Mouse (Mus musculus) erythroblast, embryonic 14.5 days (primary cell): ENCODE measurements around the gene Mab21l2. TPM values are rescaled to one million over a fixed set of nuclear protein-coding genes. Genes with fewer than 3 reads are reported as not detected.
A peak's percentile ranks its signal among the peaks of the same experiment; 100 is the strongest.

Experiments used
- H3K27me3 ChIP-seq: 2 replicates; pipeline ENCODE4 v1.6.1; 2012; ENCODE audit warnings: inconsistent platforms; ENCODE audit not compliant: control insufficient read depth
- H3K36me3 ChIP-seq: 2 replicates; pipeline ENCODE4 v1.6.1; 2012; ENCODE audit warnings: mild to moderate bottlenecking, inconsistent platforms; ENCODE audit not compliant: control insufficient read depth
- H3K4me1 ChIP-seq: 2 replicates; pipeline ENCODE4 v1.6.1; 2012; ENCODE audit warnings: inconsistent platforms; ENCODE audit not compliant: control insufficient read depth
- H3K4me3 ChIP-seq: replicated peaks from 2 replicates; pipeline ENCODE3; 2012; ENCODE audit warnings: moderate library complexity, mild to moderate bottlenecking, inconsistent platforms
- H3K9me3 ChIP-seq: 2 replicates; pipeline ENCODE4 v1.6.1; 2012; ENCODE audit warnings: low read length, inconsistent platforms, mixed read lengths; ENCODE audit not compliant: control insufficient read depth
- GATA1 ChIP-seq: IDR thresholded peaks from 2 replicates; pipeline ENCODE4 v1.6.1; 2012; ENCODE audit warnings: low read length, inconsistent platforms, mixed read lengths
- TAL1 ChIP-seq: IDR thresholded peaks from 3 replicates; pipeline ENCODE4 v1.6.1; 2012; ENCODE audit warnings: low read length, inconsistent platforms, mixed read lengths
- polyA plus RNA-seq: library from polyadenylated mRNA; stranded (reverse); fragments of >175 nt; gene quantifications from 2 replicates; pipeline ENCODE4 v1.2.3, GENCODE M21; 2012

Mab21l2 gene
- polyA plus RNA-seq, 1 experiment = not detected

DNA sequence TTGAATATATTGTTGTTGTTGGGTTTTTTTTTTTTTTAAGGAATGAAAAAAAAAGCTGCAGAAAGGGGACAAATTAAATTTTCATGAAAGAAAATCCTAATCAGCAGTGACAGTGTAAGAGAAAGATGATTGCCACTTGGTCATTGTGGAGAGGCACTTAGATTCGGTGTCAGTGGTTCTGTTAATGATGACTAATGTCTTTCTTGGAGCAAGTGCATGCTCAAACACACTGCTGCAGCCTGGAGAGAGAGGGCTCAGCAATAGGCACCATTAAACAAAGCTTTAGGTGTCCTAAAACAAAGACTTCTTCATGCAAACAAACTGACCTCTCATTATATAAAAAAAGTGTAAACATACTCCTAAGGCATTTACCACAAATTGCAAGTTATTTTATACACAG lies 10.5 kb upstream of the Mab21l2 start:
- Histone ChIP-seq H3K27me3 (no peaks in the 10 kb centered on the region), H3K4me1 (peaks cover 28% of the 10 kb centered on the region), H3K36me3 (no peaks in the 10 kb centered on the region), H3K9me3 (no peaks in the 10 kb centered on the region), H3K4me3 (no peak overlapping the region)
- TF ChIP-seq GATA1 = no peak
- no peak for TF ChIP-seq TAL1

DNA sequence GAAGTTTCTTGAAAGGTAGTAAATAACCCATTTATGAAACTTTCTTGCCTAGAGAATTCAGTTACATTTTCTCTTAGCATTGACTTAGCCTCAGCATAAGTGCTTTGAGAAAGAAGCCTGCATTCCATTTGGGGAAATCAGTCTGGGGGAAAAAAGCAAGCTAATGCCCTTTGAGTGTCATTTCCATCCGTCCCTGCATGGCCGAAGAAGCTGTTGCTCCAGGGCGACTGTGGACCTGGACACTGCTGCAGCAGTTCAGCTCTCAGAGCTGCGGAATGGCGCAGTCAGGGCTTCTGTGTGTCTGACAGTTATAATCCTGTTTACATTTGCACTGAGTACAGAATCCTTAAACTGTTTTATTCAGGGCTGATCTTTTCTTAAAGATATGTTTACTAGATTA lies 3.7 kb upstream of the Mab21l2 start:
- H3K36me3 ChIP-seq = peaks cover 1% of the 10 kb centered on the region; the same call in 1 of the 2 replicates
- H3K9me3 ChIP-seq = peaks cover 7% of the 10 kb centered on the region; the same call in 1 of the 2 replicates
- TF ChIP-seq GATA1 (no peak), TAL1 (no peak)
- H3K27me3 ChIP-seq = peaks cover 57% of the 10 kb centered on the region
- no peak overlapping the region for H3K4me3 ChIP-seq
- peaks cover 5% of the 10 kb centered on the region for H3K4me1 ChIP-seq

DNA sequence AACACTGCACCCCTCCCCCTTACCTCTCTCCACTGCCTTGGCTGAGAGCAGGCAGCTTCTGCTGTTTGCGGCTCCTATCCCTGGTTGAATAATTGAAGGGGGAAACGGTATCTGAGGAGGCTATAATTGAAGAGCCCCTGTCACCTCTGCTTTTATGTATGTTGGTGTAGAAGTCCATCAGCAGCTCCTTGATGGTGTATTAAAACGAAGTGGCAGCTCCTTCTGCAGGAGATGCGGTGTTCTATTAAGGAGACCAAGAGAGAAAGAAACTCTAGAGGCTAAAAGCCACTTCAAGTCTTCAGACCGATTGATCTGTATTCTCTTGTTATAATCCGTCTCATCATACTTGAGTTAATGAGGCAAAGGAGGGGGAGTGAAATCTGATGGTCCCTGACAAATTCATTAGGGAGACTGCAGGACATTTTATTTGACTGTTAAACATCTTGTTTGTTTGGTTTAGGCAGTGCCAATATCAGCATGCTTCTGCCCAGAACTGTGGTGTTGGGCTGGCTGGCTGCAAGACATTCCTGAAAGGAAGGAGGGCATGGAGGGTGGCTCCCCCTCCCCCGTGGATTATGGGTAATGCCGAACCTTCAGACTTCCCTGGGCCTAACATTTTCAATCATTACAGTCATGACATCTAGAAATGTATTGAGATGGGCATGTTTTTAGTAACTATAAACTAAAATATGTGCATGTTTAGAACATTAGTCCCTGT lies 2.7 kb upstream of the Mab21l2 start:
- H3K4me3 ChIP-seq = no peak overlapping the region
- peaks cover 4% of the 10 kb centered on the region; the same call in 1 of the 2 replicates for H3K36me3 ChIP-seq
- TF ChIP-seq TAL1 (no peak), GATA1 (no peak)
- peaks cover 14% of the 10 kb centered on the region; the same call in 1 of the 2 replicates for H3K9me3 ChIP-seq
- H3K4me1 ChIP-seq = peaks cover 13% of the 10 kb centered on the region
- peaks cover 67% of the 10 kb centered on the region for H3K27me3 ChIP-seq

DNA sequence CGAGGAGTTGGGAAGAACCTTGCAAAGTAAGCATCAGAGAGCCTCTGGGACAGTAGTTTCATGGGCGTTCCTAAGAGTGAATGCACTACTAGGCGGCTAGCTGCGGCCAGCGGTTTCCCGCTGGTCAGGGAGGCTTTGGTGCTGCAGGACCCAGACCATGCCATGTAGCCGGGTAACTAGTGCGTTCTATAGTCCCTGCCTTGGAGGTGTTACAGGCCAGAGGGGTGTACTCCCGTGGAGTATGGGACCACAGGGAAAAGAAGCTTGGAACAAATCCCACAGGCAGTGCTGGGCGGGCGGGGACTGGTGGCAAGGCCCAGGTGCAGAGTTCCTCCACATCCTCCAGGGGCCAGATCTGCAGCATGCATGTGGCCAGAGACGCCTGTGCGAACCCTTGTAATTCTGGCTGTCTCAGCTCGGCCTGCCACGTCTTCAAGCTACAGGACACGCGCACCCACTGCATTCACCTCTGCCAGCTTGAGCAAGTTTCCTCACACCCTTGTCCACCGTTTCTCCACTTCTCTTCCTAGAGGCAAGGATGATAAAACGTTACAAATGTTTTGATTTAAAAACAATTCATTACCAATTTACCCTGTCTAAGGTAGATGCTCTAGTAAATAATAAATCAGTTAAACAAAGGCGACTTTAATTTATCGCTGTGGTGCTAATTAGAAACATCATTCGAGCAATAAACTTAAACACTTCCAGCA lies 2.0 kb upstream of the Mab21l2 start:
- Histone ChIP-seq H3K9me3 (peaks cover 14% of the 10 kb centered on the region; the same call in 1 of the 2 replicates), H3K36me3 (peaks cover 4% of the 10 kb centered on the region; the same call in 1 of the 2 replicates), H3K4me1 (peaks cover 13% of the 10 kb centered on the region), H3K4me3 (no peak overlapping the region), H3K27me3 (peaks cover 74% of the 10 kb centered on the region)
- no peak for TF ChIP-seq GATA1

DNA sequence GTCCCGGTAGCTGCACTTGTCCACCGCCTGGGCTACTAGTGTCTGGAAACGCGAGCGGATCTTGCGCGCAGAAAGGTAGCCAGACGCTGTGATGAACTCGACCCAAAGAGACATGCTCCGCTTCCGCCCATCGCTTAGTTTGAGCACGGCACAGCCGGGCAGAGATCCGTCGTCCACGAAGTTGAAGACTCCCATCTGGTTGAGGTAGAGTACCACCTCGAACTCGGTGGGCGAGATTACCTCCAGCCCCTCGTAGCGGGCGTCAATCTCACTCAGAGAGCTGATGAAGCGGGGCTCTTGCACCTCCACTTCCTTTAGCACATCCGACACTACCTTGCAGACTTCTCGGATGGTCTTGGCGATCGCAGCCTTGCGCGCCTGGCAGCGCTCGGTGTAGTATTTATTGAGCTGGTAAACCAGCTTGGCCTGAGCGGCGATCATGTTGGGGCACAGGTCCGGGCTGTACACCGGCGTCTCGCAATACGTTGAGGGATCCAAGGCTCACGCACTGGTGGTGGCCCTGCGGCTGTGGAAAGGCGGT lies 1.1 kb downstream of the Mab21l2 start:
- peak overlapping the region; percentile 48 for H3K4me3 ChIP-seq
- H3K4me1 ChIP-seq = peaks cover 13% of the 10 kb centered on the region
- peaks cover 4% of the 10 kb centered on the region; the same call in 1 of the 2 replicates for H3K36me3 ChIP-seq
- H3K27me3 ChIP-seq = peaks cover 80% of the 10 kb centered on the region
- peaks cover 14% of the 10 kb centered on the region; the same call in 1 of the 2 replicates for H3K9me3 ChIP-seq
- TF ChIP-seq GATA1 (no peak), TAL1 (no peak)

DNA sequence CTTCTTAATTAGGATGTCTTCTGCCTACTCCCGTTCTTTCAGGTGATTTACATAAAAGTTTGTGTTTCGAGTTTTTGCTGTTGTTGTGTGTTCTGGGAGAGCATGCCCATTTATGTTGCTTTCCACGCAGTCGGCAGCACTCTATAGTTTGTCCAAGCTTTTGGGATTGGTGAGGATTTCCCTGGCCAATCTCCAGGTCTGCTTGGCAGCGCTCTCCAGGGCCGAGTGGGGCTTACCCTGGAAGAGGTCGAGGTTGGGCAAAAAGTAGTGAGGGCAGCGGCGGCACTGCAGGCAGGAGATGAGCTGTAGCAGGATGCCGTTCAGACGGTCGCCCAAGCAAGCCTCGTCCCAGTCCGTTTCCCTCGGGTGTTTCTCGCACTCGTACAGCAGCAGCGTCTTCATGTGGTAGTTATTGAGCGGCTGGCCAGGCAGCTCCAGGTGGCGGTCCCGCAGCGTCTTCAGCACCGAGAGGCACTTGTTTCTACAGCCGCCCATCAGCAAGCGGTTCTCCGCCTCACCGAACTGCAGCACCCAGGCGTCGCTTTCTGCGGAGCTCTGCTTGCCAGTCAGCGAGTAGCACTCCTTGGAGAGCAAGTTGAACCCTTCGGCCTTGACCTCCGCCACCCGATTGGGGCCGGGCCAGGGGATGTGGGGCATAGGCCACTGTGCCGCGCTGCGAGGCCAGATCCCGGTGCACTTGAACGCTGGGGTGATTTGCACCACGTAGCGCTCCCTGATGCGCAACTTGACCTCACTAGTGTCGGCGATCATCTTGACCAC lies 1.8 kb downstream of the Mab21l2 start:
- TF ChIP-seq GATA1 = no peak
- no peak for TF ChIP-seq TAL1
- H3K9me3 ChIP-seq = peaks cover 14% of the 10 kb centered on the region; the same call in 1 of the 2 replicates
- H3K27me3 ChIP-seq = peaks cover 74% of the 10 kb centered on the region
- peaks cover 4% of the 10 kb centered on the region; the same call in 1 of the 2 replicates for H3K36me3 ChIP-seq
- H3K4me1 ChIP-seq = peaks cover 13% of the 10 kb centered on the region
- H3K4me3 ChIP-seq = peak overlapping the region; percentile 48

DNA sequence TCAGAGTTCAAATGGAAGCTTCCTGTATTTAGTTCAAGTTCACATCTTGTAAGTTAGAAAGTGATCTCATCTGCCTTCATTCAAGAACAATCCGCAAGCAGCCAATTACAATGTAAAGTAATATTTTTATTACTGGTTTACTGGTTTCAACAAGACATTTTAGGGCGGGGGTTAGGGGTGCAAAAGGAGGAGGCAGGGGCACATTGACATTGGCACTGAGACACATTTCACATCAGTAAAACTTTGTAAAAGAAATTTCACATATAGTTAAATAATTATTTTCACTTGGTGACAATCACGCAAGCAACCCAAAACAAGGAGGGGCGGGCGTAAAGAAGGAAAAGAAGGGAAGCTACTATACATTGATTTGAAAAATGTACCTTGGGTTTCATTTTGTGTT lies 2.5 kb downstream of the Mab21l2 start:
- TF ChIP-seq TAL1 (no peak), GATA1 (no peak)
- H3K27me3 ChIP-seq = peaks cover 67% of the 10 kb centered on the region
- H3K4me1 ChIP-seq = peaks cover 13% of the 10 kb centered on the region
- H3K9me3 ChIP-seq = peaks cover 14% of the 10 kb centered on the region; the same call in 1 of the 2 replicates
- H3K4me3 ChIP-seq = no peak overlapping the region
- peaks cover 4% of the 10 kb centered on the region for H3K36me3 ChIP-seq

DNA sequence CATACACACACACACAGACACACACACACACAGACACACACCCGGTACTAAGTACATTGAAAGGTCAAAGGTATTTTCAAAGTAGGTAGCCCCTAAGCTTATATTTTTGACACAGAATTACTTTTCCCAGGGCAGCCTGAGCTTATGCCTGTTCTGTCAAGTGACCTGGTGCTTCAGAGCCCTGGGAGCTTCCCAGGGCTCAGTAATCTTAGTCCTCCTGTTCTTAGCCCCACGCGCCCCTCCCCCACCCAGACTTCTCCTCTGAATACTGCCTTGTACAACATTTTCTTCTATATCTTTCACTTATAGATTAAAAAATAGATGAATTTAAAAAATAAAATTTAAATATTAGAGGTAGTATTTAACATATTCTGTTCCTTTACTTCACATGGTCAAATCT lies 3.6 kb downstream of the Mab21l2 start:
- no peak for TF ChIP-seq GATA1
- no peak for TF ChIP-seq TAL1

More for the DNA sequence above, 3.6 kb downstream of the Mab21l2 start:
- Histone ChIP-seq H3K27me3 (peaks cover 55% of the 10 kb centered on the region), H3K4me1 (peaks cover 13% of the 10 kb centered on the region), H3K36me3 (peaks cover 4% of the 10 kb centered on the region), H3K9me3 (peaks cover 11% of the 10 kb centered on the region; the same call in 1 of the 2 replicates), H3K4me3 (no peak overlapping the region)
